Mouse (Mus musculus) heart, postnatal 14 days (tissue): ENCODE measurements around the gene Hdac9. TPM values are rescaled to one million over a fixed set of nuclear protein-coding genes. Genes with fewer than 3 reads are reported as not detected.
A peak's percentile ranks its signal among the peaks of the same experiment; 100 is the strongest.

Source experiments
- DNase-seq, 2 experiments: peaks; one replicate each; pipeline ENCODE4 v3.0.0; 2021 to 2022
- intact Hi-C: fragments of 180-260 bp; cut with DNase I; formaldehyde crosslinking; loops from one replicate; pipeline ENCODE4 v1.15.1; 2025
- long read RNA-seq, 2 experiments: library from polyadenylated mRNA; stranded (forward); transcript quantifications; one replicate each; pipeline ENCODE4 v2.0.0; 2021
- total RNA-seq, 2 experiments: library from RNA; stranded (reverse); gene quantifications; 2 replicates each; pipeline ENCODE4 v1.2.3; 2021

The Hdac9 gene
- 10 to 100 TPM; 17.0 to 21.0 TPM for total RNA-seq
- long read RNA-seq, experiment 1, partial matches to known transcripts = 2 of 13 reads
- long read RNA-seq, experiment 1, other reads (novel, unspliced or antisense) = 11 of 13 reads
- long read RNA-seq, experiment 2, full-length matches to known transcripts = 1 of 12 reads
- long read RNA-seq, experiment 2, partial matches to known transcripts = 2 of 12 reads
- long read RNA-seq, experiment 2, other reads (novel, unspliced or antisense) = 9 of 12 reads

GRCm38 (mm10) chr12:34916995-34917394, at the start of gene Hdac9:
TSS of gene Hdac9 (minus strand) at chr12:34917095.
- DNase-seq = no peak
- intact Hi-C loops = no loop called here

GRCm38 (mm10) chr12:34949066-34949706, 32.3 kb upstream of the Hdac9 start:
- DNase-seq = no peak
- intact Hi-C loops = no loop called here

DNA sequence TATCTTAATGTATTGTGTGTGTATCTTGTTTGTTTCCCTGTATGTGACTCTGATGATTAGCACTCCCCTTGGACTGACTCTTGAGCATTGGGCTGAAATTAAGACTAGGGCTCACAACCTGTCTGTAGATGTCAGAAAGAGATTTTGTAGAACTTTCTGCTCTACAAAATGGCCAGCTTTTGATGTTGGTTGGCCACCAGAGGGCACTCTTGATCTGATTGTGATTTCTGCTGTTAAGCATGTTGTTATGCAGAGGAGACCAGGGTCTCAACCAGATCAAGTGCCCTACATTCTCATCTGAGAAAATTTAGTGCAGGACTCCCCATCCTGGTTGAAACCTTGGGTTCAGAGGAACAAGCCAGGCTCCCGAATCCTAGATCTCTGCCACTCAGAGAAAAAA, 21.0 kb upstream of the Hdac9 start:
- no peak for DNase-seq
- intact Hi-C loops = no loop called here

DNA sequence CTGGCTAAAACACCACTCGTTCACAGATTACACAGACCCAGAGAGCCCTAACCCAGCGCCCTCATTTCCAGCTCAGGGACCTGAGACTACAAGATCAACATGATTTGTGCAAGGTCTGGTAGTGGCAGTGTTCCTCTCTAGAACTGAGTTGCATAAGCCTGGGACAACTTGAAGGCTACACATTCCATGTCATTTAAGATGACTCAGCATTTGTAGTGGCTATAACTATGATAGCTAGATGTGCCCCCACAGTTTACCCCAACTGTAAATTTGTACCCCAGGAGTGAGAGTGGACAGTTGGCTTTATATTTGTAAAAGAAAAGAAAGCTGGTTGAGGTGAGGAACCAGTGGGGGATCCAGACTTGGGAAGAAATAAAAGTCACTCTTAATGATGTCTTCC, 8.9 kb downstream of the Hdac9 start:
- intact Hi-C loops = loop anchor here (5.0 kb wide), 1 partner anchor 246 kb away; no protein-coding TSS in a partner anchor
- no peak for DNase-seq

GRCm38 (mm10) chr12:34907506-34907850, 9.4 kb downstream of the Hdac9 start:
- DNase-seq = no peak

GRCm38 (mm10) chr12:34906704-34907505, 10.0 kb downstream of the Hdac9 start:
- DNase-seq = peak; percentile 35 to 56

More at GRCm38 (mm10) chr12:34907506-34907850, 9.4 kb downstream of the Hdac9 start:
- intact Hi-C loops = loop anchor here (5.0 kb wide), 1 partner anchor 245 kb away; no protein-coding TSS in a partner anchor

GRCm38 (mm10) chr12:34906376-34906703, 10.6 kb downstream of the Hdac9 start:
- intact Hi-C loops = loop anchor here (5.0 kb wide), 1 partner anchor 244 kb away; no protein-coding TSS in a partner anchor
- DNase-seq = no peak

More at GRCm38 (mm10) chr12:34906704-34907505, 10.0 kb downstream of the Hdac9 start:
- intact Hi-C loops = loop anchor here (5.0 kb wide), 1 partner anchor 245 kb away; no protein-coding TSS in a partner anchor

DNA sequence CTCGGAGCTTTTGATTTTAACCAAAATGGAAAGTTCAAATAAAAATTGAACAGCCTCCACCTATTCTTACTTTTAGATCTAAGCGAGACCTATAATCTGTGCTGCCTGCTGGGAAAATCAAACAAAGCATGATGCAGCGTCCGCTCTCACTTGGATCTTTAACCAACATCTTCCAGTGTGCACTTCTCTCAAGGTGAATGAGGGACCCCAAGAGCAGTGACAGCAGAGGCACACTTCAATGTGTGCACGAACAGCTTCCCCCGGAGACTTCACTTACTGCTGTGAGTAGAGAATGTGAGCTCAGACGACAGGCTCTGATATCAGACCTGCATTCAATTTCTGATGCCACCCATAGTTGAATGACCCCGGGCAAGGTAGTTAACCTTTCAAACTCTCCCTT, 16.7 kb downstream of the Hdac9 start:
- DNase-seq = no peak
- intact Hi-C loops = no loop called here

- intact Hi-C loops = no loop called here
- no peak for DNase-seq
Observed at GRCm38 (mm10) chr12:34894867-34895266, 22.0 kb downstream of the Hdac9 start.

GRCm38 (mm10) chr12:34888694-34889093, 28.2 kb downstream of the Hdac9 start:
- no peak for DNase-seq
- intact Hi-C loops = no loop called here

GRCm38 (mm10) chr12:34874926-34875325, 42.0 kb downstream of the Hdac9 start:
- no peak for DNase-seq
- intact Hi-C loops = no loop called here

GRCm38 (mm10) chr12:34871028-34871427, 45.9 kb downstream of the Hdac9 start:
- intact Hi-C loops = no loop called here
- no peak for DNase-seq

GRCm38 (mm10) chr12:34841196-34841595, 75.7 kb downstream of the Hdac9 start:
- intact Hi-C loops = no loop called here
- no peak for DNase-seq

DNA sequence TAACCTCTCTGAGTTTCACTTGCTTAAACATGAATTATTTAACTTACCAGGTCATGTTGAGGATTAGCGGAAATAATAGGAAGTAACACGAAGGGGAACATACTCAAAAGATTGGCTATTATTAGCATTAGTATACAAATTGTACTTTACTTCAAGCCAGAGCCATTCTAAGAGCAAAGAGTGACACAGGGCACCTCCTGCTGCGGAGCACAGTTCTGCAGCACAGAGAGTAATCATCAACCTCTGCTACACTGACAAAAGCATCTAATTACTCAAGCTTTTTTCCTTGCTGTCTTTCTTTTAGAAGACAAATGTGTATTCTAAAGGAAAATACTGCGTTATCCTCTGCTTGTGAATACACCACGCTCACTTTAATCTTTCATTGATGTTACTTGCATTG, 79.6 kb downstream of the Hdac9 start:
- intact Hi-C loops = no loop called here
- no peak for DNase-seq

DNA sequence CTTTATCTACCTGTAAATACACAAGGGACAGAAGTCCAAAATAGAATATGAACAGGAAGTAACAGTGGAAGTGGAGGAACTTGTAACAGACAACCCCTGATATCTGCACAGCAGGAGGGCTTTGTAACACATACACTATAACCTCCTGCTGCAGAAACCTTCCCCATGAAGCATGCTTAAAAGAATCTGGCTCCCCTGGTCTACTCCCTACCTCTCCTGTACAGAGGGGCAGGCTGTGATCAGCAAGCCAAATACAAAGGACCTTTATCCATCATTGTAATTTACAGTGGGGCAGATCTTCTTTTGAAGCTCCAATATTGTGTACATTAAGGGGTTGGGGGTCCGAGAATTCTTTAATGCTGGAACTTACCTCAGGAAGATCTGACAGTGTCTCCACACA, 80.0 kb downstream of the Hdac9 start:
- intact Hi-C loops = no loop called here
- no peak for DNase-seq

- no peak for DNase-seq
- intact Hi-C loops = no loop called here
Observed at GRCm38 (mm10) chr12:34836085-34836484, 80.8 kb downstream of the Hdac9 start.

GRCm38 (mm10) chr12:34835493-34835892, 81.4 kb downstream of the Hdac9 start:
- DNase-seq = no peak
- intact Hi-C loops = no loop called here

DNA sequence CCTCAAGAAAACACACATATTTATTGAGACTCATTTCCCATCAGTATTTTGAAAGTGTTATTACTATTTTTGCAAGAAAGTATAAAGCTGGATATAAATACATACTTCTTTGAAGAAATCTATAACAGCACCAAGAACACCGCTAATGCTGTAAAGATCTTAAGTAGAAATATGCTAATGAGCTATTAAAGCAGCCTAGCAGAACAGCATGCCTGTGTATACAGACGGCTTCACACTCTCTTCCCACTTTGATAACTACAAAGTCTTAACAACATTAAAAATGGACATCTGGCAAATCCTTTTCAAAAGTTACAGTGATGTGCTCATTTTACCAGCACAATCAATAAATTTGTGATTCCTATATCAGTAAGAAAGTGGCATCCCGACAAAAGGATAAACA, 88.2 kb downstream of the Hdac9 start:
- no peak for DNase-seq
- intact Hi-C loops = no loop called here

DNA sequence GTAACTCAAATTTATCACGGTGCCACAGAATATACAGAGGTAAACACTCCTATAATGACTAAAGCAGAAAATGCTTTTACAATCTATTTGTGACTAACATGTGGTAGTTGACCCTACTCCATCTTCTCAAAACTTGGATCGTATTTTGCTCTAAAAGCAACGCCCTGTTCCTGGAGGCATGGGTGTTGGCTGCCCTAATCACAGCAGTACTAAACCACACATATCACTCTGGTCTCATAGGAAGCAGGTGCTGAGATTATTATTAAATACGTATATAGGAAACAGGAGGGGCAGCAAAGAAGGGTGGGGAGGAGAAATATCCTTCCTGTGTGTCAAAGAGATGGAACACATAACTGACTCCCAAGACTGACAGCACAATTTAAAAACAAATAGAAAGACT, 90.0 kb downstream of the Hdac9 start:
- no peak for DNase-seq
- intact Hi-C loops = no loop called here

DNA sequence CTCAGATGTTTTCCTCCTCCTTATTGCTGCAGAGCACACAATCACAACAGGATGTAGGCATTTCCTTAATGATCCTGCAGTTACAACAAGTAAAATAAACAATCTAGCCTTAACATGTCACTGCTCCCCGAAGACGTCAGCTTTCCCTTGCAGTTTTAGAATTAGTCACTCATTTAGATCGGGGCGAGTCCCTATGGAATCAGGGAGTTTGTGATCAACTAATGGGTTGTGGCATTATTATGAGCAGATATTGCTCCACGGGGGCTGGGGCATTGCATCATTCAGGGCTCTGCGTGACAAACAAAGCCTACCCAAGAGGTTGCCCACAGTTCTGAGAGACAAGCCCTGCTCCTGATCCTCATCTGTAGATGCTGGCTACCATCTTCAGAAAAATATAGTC, 96.7 kb downstream of the Hdac9 start:
- intact Hi-C loops = no loop called here

More for the DNA sequence above, 96.7 kb downstream of the Hdac9 start:
- no peak for DNase-seq
